Mouse (Mus musculus) heart, adult 2 months (tissue): ENCODE measurements at regions not wholly inside any gene's neighbourhood (a gene's known extent, or its start where the extent isn't known, plus 50 kb on each side); places are given as distances from the start of the nearest gene placed in this dataset.

Experiments used
- DNase-seq, 2 experiments: peaks; one replicate each; pipeline ENCODE4 v3.0.0; 2021
- H3K27ac ChIP-seq: fragments of 200-600 bp; 2 replicates; pipeline ENCODE4 v1.8.1; 2022
- H3K27me3 ChIP-seq: fragments of 200-500 bp; 2 replicates; pipeline ENCODE4 v1.6.1; 2012; ENCODE audit warnings: mild to moderate bottlenecking, low read length, inconsistent platforms, mixed read lengths; ENCODE audit not compliant: control insufficient read depth, insufficient read depth
- H3K36me3 ChIP-seq: fragments of 200-500 bp; 2 replicates; pipeline ENCODE4 v1.6.1; 2012; ENCODE audit warnings: low read length, inconsistent platforms; ENCODE audit not compliant: control insufficient read depth, insufficient read depth
- H3K4me1 ChIP-seq: fragments of 200-500 bp; 2 replicates; pipeline ENCODE4 v1.6.1; 2011; ENCODE audit warnings: low read length; ENCODE audit not compliant: control insufficient read depth, insufficient read depth
- H3K4me3 ChIP-seq: fragments of 200-600 bp; 2 replicates; pipeline ENCODE4 v1.8.1; 2022
- H3K79me2 ChIP-seq: fragments of 200-500 bp; replicated peaks from 2 replicates; pipeline ENCODE4 v1.6.1; 2012; ENCODE audit warnings: mild to moderate bottlenecking, inconsistent platforms, low read length, moderate library complexity, mixed read lengths; ENCODE audit not compliant: control insufficient read depth, insufficient read depth
- H3K9ac ChIP-seq: fragments of 200-500 bp; 2 replicates; pipeline ENCODE4 v1.6.1; 2012; ENCODE audit warnings: low read depth, mild to moderate bottlenecking, control low read depth, inconsistent platforms, low read length, mixed read lengths
- CTCF ChIP-seq: fragments of 200-600 bp; IDR thresholded peaks from 2 replicates; pipeline ENCODE4 v1.8.1; 2022; ENCODE audit warnings: antibody characterized with exemption, mild to moderate bottlenecking, moderate library complexity
- EP300 ChIP-seq: fragments of 200-500 bp; IDR thresholded peaks from 2 replicates; pipeline ENCODE4 v1.6.1; 2011; ENCODE audit warnings: low read depth, low read length, control low read depth; ENCODE audit not compliant: insufficient read depth
- POLR2A ChIP-seq: fragments of 200-500 bp; IDR thresholded peaks from 2 replicates; pipeline ENCODE4 v1.6.1; 2011; ENCODE audit warnings: mild to moderate bottlenecking, low read depth, low read length, control low read depth; ENCODE audit not compliant: insufficient read depth
- WGBS: fragments of 180-500 bp; shearing (Covaris S2); methylation state at CpG from one replicate; pipeline ENCODE4 v1.1.7; 2018; 5-methylcytosine and 5-hydroxymethylcytosine counted together
- intact Hi-C: fragments of 180-260 bp; cut with DNase I; formaldehyde crosslinking; loops from one replicate; pipeline ENCODE4 v1.15.1; 2025

- Histone ChIP-seq H3K4me3 (no peak overlapping the region), H3K9ac (no peak overlapping the region), H3K36me3 (no peaks in the 10 kb centered on the region), H3K27ac (no peak overlapping the region), H3K4me1 (no peaks in the 10 kb centered on the region), H3K27me3 (no peaks in the 10 kb centered on the region), H3K79me2 (no peaks in the 10 kb centered on the region)
- no peak for DNase-seq
- TF ChIP-seq CTCF, result no peak
- TF ChIP-seq POLR2A, result no peak
- TF ChIP-seq EP300, result no peak
- WGBS, result 74% methylated on average over 5 of the region's 5 CpGs
- intact Hi-C loops, result loop anchor here (5.0 to 10.0 kb wide), 3 partner anchors 175 to 627 kb away; partner anchors contain the start of gene Hoxd8
Measured at GRCm38 (mm10) chr2:74959936-74960335, 134.3 kb downstream of the Mtx2 start.

- Histone ChIP-seq H3K4me1 (no peaks in the 10 kb centered on the region; the same call in 1 of the 2 replicates), H3K27ac (no peak overlapping the region), H3K9ac (no peak overlapping the region), H3K79me2 (no peaks in the 10 kb centered on the region), H3K36me3 (no peaks in the 10 kb centered on the region), H3K27me3 (no peaks in the 10 kb centered on the region), H3K4me3 (no peak overlapping the region)
- WGBS, result 83% methylated on average over 6 of the region's 6 CpGs
- no peak for DNase-seq
- intact Hi-C loops, result loop anchor here (5.0 to 10.0 kb wide), 3 partner anchors 172 to 625 kb away; partner anchors contain the start of gene Hoxd8
- TF ChIP-seq POLR2A, result no peak
- TF ChIP-seq CTCF, result no peak
- no peak for TF ChIP-seq EP300
Measured at GRCm38 (mm10) chr2:74962416-74962815, 136.8 kb downstream of the Mtx2 start.

- peaks cover 5% of the 10 kb centered on the region for H3K4me1 ChIP-seq
- no peak overlapping the region for H3K27ac ChIP-seq
- whole genome bisulfite sequencing, result 1% methylated on average over 6 of the region's 6 CpGs
- no peaks in the 10 kb centered on the region for H3K27me3 ChIP-seq
- H3K79me2 ChIP-seq, result no peaks in the 10 kb centered on the region
- no peaks in the 10 kb centered on the region for H3K36me3 ChIP-seq
- H3K9ac ChIP-seq, result no peak overlapping the region
- peak; percentile 79 to 90 for DNase-seq
- TF ChIP-seq CTCF (peak; percentile 96), POLR2A (no peak), EP300 (peak; percentile 53; the same call in 1 of the 2 replicates)
- no peak overlapping the region for H3K4me3 ChIP-seq
- intact Hi-C loops, result loop anchor here (1.0 to 10.0 kb wide), 5 partner anchors 90 to 623 kb away; partner anchors contain the start of gene Hoxd8
Measured at GRCm38 (mm10) chr2:74964360-74964759, 138.8 kb downstream of the Mtx2 start.

- Histone ChIP-seq H3K79me2 (no peaks in the 10 kb centered on the region), H3K27ac (peak overlapping the region; percentile 53), H3K27me3 (no peaks in the 10 kb centered on the region), H3K4me1 (peaks cover 7% of the 10 kb centered on the region), H3K4me3 (no peak overlapping the region), H3K9ac (no peak overlapping the region), H3K36me3 (0 out of 2 replicates have a peak, but pooled peaks cover under 1% of the 10 kb centered on the region)
- no peak for TF ChIP-seq EP300
- no peak for TF ChIP-seq CTCF
- no peak for DNase-seq
- 18% methylated on average over 3 of the region's 3 CpGs for WGBS
- intact Hi-C loops, result loop anchor here (1.0 to 10.0 kb wide), 6 partner anchors 90 to 622 kb away; partner anchors contain the start of genes Hoxd8 and Mtx2
Measured at GRCm38 (mm10) chr2:74964980-74965379, 139.4 kb downstream of the Mtx2 start.

- Histone ChIP-seq H3K36me3 (0 out of 2 replicates have a peak, but pooled peaks cover 2% of the 10 kb centered on the region), H3K27me3 (no peaks in the 10 kb centered on the region), H3K4me3 (no peak overlapping the region), H3K79me2 (no peaks in the 10 kb centered on the region), H3K27ac (peak overlapping the region; percentile 53), H3K4me1 (peaks cover 8% of the 10 kb centered on the region), H3K9ac (peak overlapping the region; percentile 2; the same call in 1 of the 2 replicates)
- DNase-seq, result peak; percentile 66 to 78
- intact Hi-C loops, result loop anchor here (2.0 to 10.0 kb wide), 3 partner anchors 89 to 169 kb away; partner anchors contain the start of gene Mtx2
- WGBS, result 32% methylated on average over 18 of the region's 18 CpGs
- TF ChIP-seq POLR2A (0 out of 2 replicates have a peak, but pooled peaks have one; percentile 25), CTCF (no peak), EP300 (peak; percentile 83; the same call in 1 of the 2 replicates)
Measured at GRCm38 (mm10) chr2:74965384-74966060, 139.9 kb downstream of the Mtx2 start.
